Mouse (Mus musculus) bone marrow macrophage, adult 2 months (primary cell): ENCODE measurements at regions not wholly inside any gene's neighbourhood (a gene's known extent, or its start where the extent isn't known, plus 50 kb on each side); places are given as distances from the start of the nearest gene placed in this dataset.
"Not testable (repeated sequence)": the region's sequence is repeated elsewhere in the genome, so short reads cannot be mapped to it uniquely, and the experiment has no call there.

Experiments used
- H3K27ac ChIP-seq: 2 replicates; pipeline ENCODE4 v1.5.1; 2012; ENCODE audit warnings: low read depth, low read length; ENCODE audit not compliant: insufficient read depth
- H3K4me1 ChIP-seq: 2 replicates; pipeline ENCODE4 v1.6.1; 2012; ENCODE audit warnings: low read length; ENCODE audit not compliant: control insufficient read depth, insufficient read depth
- H3K4me3 ChIP-seq: 2 replicates; pipeline ENCODE4 v1.5.1; 2012; ENCODE audit warnings: mild to moderate bottlenecking, low read length, moderate library complexity; ENCODE audit not compliant: insufficient read depth
- CTCF ChIP-seq: IDR thresholded peaks from 2 replicates; pipeline ENCODE4 v1.5.1; 2012; ENCODE audit warnings: low read depth, mild to moderate bottlenecking, low read length, moderate library complexity
- POLR2A ChIP-seq: IDR thresholded peaks from 2 replicates; pipeline ENCODE4 v1.6.1; 2012; ENCODE audit warnings: mild to moderate bottlenecking, low read depth, low read length, borderline replicate concordance

GRCm38 (mm10) chr4:67378632-67379031 is 551.2 kb downstream of the Tlr4 start:
- Histone ChIP-seq H3K4me1 (no peaks in the 10 kb centered on the region), H3K4me3 (no peak overlapping the region), H3K27ac (no peak overlapping the region)
- TF ChIP-seq POLR2A (no peak), CTCF (no peak)

GRCm38 (mm10) chr4:67387834-67388233 is 560.5 kb downstream of the Tlr4 start:
- Histone ChIP-seq H3K4me3 (no peak overlapping the region), H3K4me1 (peaks cover 6% of the 10 kb centered on the region), H3K27ac (no peak overlapping the region)
- no peak for TF ChIP-seq POLR2A
- no peak for TF ChIP-seq CTCF

GRCm38 (mm10) chr4:67402977-67403376 is 575.6 kb downstream of the Tlr4 start:
- no peaks in the 10 kb centered on the region for H3K4me1 ChIP-seq
- H3K27ac ChIP-seq = no peak overlapping the region
- no peak overlapping the region for H3K4me3 ChIP-seq
- no peak for TF ChIP-seq POLR2A
- no peak for TF ChIP-seq CTCF

GRCm38 (mm10) chr4:67424064-67424463 is 596.7 kb downstream of the Tlr4 start:
- no peaks in the 10 kb centered on the region for H3K4me1 ChIP-seq
- no peak for TF ChIP-seq CTCF
- TF ChIP-seq POLR2A = no peak
- H3K4me3 ChIP-seq = no peak overlapping the region
- no peak overlapping the region for H3K27ac ChIP-seq

- Histone ChIP-seq H3K27ac (no peak overlapping the region), H3K4me3 (no peak overlapping the region), H3K4me1 (no peaks in the 10 kb centered on the region)
- no peak for TF ChIP-seq POLR2A
- no peak for TF ChIP-seq CTCF
Measured at GRCm38 (mm10) chr4:67425712-67426111, 598.3 kb downstream of the Tlr4 start.

- H3K27ac ChIP-seq = no peak overlapping the region
- TF ChIP-seq CTCF = no peak
- no peak for TF ChIP-seq POLR2A
- no peak overlapping the region for H3K4me3 ChIP-seq
- no peaks in the 10 kb centered on the region for H3K4me1 ChIP-seq
Measured at GRCm38 (mm10) chr4:67447835-67448234, 620.5 kb downstream of the Tlr4 start.

GRCm38 (mm10) chr4:67459871-67460270 is 632.5 kb downstream of the Tlr4 start:
- H3K4me3 ChIP-seq, H3K27ac ChIP-seq, H3K4me1 ChIP-seq: not testable (repeated sequence)

GRCm38 (mm10) chr4:67473034-67473433 is 645.6 kb downstream of the Tlr4 start:
- H3K4me1 ChIP-seq = no peaks in the 10 kb centered on the region
- H3K4me3 ChIP-seq = no peak overlapping the region
- no peak overlapping the region for H3K27ac ChIP-seq
- no peak for TF ChIP-seq CTCF
- TF ChIP-seq POLR2A = no peak

- Histone ChIP-seq H3K4me1 (no peaks in the 10 kb centered on the region), H3K27ac (no peak overlapping the region), H3K4me3 (no peak overlapping the region)
- peak; percentile 56 for TF ChIP-seq CTCF
- no peak for TF ChIP-seq POLR2A
Measured at GRCm38 (mm10) chr4:67477264-67477845, 650.0 kb downstream of the Tlr4 start.

- Histone ChIP-seq H3K27ac (no peak overlapping the region), H3K4me1 (no peaks in the 10 kb centered on the region), H3K4me3 (no peak overlapping the region)
- TF ChIP-seq POLR2A = no peak
- TF ChIP-seq CTCF = no peak
Measured at GRCm38 (mm10) chr4:67478081-67478480, 650.7 kb downstream of the Tlr4 start.

- no peak for TF ChIP-seq POLR2A
- TF ChIP-seq CTCF = no peak
- Histone ChIP-seq H3K4me1 (no peaks in the 10 kb centered on the region), H3K4me3 (no peak overlapping the region), H3K27ac (no peak overlapping the region)
Measured at GRCm38 (mm10) chr4:67522235-67522634, 694.9 kb downstream of the Tlr4 start.
